Mouse (Mus musculus): ENCODE results near the gene Samd14.
A peak's percentile ranks its signal among the peaks of the same experiment; 100 is the strongest.

The Samd14 gene

DNA sequence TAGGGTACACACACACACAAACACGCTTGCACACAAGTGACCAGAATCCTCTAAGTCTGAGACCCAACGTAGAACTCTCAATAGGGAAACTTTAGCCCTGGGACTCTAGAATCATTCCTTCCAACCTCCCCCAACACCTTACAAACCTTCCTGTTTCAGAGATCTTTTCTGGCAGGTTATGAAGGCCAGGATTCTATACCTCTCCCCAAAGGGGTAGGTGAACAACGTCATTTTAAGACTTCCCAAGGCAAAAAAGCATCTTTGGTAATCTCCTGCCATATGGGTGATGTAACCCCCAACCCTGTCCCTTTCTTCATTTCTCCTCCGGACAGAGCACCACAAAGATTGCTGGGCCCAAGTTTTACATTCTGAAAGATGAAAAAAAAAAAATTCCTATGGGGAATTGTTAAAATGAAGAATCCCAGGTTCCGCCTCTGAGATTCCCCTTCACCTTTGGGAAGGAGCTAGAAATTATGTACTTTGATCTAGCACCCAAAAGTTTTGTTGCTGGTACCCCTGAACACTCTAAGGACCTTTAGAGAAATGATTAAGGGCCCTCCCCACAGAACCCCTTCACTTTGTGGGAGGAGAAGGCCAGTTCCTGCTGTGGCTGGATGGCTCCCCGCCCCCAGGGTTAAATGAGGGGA lies 19.5 kb upstream of the Samd14 start:
- no peak for DNase-seq

DNA sequence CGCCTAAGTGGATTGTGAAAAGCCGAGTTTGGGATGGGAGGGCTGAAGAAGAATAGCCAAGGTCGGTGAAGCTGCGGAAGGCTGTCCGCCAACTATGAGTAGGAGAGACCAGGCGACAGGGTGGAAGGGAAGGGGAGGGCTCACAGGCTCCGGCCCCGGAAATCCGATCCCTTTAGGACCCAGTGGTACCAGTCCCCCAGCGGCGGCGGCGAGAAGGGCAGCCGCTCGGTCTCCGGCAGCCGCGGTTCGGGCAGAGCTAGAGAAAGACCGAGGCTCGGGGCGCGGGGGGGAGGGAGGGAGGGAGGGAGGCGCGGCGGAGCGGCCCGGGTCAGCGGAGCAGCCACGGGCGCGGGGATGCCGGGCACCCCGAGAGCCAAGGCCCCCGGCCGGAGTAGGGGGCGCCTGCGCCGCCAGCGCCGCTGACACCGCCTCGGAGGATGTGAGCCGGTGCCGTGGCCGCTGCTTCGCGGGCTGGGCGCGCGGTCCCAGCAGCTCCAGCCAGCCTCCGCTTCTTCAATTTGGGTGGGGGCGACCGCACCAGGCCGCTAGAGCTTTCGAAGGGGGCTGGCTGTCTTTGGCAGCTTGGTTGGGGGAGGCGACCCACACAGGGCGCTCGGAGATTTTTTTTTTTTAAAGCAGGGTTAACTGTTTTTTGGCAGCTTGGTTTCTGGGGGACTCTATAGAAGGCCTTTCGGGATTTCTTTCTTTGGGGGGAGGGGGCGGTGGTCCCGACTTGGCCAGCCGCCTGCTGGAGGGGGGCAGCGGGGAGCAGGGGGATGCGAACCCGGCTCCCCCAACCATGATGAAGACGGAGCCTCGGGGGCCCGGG lies 18.7 kb upstream of the Samd14 start, which contains the start of gene Ppp1r9b:
TSS of gene Ppp1r9b (plus strand) at position 287 of the 829 bp plus-strand sequence.
- peak; percentile 89 for DNase-seq

DNA sequence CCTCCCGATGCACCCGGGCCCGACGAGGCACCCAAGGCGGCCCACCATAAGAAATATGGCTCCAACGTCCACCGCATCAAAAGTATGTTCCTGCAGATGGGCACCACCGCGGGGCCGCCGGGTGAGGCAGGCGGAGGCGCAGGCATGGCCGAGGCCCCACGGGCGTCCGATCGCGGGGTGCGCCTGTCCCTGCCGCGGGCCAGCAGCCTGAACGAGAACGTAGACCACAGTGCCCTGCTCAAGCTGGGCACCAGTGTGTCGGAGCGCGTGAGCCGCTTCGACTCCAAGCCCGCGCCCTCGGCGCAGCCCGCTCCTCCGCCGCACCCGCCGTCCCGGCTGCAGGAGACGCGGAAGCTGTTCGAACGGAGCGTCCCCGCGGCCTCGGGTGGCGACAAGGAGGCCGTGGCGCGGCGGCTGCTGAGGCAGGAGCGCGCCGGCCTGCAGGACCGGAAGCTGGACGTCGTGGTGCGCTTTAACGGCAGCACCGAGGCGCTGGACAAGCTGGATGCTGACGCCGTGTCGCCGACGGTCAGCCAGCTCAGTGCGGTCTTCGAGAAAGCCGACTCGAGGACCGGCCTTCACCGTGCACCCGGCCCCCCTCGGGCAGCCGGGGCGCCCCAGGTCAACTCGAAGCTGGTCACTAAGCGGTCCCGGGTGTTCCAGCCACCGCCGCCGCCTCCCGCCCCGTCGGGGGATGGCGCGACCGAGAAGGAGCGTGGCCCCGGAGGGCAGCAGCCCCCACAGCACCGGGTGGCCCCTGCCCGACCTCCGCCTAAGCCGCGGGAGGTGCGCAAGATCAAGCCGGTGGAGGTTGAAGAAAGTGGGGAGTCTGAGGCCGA lies 17.8 kb upstream of the Samd14 start:
- DNase-seq: peak; percentile 54

DNA sequence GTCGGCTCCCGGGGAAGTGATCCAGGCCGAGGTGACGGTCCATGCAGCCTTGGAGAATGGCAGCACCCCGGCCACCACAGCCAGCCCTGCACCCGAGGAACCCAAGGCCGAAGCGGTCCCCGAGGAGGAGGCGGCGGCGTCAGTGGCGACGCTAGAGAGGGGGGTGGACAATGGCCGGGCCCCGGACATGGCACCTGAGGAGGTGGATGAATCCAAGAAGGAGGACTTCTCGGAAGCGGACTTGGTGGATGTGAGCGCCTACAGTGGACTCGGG lies 17.3 kb upstream of the Samd14 start:
- DNase-seq: no peak

DNA sequence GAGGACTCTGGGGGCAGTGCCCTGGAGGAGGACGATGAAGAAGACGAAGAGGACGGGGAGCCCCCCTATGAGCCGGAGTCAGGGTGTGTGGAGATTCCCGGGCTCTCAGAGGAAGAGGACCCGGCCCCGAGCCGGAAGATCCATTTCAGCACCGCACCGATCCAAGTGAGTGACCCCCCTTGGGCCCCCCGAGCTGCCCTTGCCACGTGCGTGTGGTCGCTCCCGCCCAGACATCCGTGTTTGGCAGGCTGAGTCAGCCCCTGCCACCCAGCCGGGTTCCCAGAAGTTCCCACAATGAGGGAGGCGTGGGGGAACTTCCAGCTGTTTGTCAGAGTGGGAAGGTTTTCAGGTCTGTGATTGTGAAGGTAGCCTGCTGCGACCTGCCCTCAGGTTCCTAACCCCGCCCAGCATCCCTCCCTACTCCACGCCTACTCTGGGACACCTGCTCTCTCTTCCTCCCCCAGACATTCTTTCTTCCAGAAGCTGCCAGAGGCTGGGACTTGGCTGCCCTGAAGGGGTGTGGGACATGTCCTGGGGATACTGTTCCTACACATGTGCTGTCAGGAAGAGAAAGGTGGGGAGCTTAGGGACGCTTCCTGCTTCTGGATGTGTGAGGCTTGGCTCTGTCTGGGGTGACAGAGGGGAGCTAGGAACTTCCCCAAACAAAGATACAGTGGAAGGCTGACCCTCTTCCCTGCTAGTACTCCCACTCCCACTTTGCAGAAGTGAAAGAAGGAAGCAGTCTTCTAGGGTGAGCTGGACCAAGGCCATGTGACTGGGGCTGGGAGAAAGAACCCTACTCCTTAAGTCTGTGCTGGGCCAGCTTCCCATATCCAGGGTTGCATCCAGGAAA lies 16.7 kb upstream of the Samd14 start:
- DNase-seq: peak; percentile 47

DNA sequence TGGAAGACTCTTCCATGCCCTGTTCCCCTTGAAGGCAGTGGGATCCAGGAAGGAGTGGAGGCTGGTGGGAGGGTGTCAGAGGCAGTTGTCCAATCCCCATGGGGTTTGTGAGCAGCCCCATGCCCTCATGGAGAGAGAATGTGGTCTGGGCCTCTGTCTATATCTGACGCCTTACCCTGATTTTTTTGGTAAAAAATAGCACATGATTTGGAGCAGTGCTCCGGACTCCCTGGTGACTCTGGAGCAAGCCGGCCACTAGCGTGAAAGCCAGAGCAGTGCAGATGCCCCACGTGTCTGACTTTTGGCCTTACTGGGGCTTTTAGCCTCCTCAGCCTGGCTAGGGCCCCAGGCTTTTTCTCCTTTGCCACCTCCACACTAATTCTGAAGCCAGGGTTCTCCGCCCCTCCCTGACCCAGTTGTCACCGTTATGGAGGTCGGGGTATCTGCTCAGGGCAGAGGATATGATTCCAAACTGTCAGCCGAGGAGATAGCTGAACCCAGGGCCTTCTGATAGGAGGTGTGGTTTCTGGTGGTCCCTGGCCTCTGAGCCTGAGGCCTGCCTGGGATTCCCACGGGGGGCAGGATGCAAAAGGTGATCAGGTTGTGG lies 15.4 kb upstream of the Samd14 start:
- DNase-seq: peak; percentile 46

DNA sequence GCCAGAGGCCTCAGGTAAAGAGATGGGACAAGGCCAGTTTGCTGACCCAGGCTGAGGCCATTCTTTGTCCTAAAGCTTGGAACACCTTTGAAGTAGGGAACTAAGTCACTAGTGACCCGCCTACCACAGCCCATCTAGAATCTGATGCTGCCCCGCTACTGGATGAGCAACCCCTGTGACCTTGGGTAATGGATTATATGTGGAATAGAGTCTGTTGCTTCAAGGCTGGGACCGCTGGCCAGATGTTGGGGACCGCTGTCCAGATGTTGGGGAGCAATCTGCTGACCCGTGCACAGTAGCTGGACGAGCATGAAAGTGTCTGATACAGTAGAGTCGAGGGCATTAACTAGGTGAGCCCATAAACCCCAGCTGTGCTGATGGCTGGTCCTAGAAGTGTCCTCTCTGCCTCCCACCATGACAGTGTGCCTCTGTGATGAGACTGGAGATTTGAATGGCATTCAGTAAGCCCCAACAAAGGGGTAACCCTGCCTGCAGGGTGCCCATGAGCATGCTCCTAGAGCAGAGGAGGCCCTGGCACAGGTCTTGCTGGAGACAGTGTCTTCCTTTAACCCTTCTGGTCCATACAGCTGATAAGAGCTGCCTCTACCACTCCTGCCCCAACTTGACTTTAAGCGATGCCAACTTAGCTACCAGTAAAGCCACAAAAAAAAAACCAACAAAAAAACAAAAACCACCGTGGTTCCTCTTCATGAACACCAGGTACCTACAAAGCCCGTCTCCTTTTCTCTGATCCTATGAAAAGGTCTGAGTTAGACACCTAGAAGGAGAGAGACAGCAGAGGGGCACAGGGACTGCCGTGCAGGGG lies 14.5 kb upstream of the Samd14 start:
- no peak for DNase-seq

DNA sequence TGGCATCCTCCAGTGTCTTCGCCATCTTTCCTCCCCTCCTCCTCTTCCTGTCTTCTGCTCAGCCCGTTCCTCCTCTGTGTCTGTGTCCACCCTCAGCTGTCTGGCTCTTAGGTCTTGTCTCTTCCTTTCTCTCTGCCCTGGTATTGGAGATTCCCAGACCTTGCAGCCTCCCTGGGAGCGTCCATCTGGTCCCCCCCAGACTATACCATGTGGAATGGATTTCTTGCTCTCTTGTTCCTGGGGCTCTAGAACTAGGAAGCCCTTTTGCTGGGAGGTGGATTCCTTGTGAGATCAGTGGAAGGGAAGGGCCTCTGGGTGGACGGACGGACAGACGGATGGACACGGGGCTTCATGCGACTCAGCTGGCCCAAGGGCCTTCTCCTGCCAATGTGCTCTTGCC lies 13.6 kb upstream of the Samd14 start:
- DNase-seq: peak; percentile 37

DNA sequence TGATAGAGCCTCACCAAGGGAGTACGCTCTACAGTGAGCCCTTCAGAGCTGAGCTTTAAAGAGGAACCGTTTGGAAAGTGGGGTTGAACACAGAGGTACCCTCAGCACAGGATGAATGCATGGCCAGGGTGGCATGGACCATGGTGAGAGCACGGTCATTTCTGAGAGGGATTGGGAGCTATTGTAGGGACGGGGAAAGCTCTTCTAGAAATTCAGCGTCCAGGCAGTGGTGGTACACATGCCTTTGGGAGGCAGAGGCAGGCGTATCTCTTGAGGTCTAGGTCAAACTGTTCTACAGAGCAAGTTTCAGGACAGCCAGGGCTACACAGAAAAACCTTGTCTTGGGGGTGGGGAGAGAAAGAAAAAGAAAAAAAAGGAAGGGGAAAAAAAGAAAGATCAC lies 12.7 kb upstream of the Samd14 start:
- DNase-seq: no peak

DNA sequence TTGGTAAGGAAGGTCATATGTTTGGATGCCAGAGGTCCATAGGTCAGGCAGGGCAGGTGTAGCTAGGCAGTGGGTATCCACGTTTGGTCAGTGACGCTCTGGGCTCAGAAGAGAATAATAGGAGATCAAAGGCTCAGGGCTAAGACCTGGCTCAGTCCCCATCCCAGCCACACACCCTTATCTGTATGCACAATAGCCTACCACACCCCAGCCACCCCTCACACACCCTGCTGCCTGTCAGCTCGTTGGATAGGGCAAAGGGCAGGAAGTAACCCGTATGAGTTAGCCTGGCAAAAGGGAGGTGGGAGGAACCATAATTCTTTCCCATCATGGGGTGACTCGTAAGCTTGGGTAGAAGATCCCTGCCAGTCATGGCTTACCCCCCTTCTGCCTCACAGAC lies 12.1 kb upstream of the Samd14 start:
- DNase-seq: no peak

DNA sequence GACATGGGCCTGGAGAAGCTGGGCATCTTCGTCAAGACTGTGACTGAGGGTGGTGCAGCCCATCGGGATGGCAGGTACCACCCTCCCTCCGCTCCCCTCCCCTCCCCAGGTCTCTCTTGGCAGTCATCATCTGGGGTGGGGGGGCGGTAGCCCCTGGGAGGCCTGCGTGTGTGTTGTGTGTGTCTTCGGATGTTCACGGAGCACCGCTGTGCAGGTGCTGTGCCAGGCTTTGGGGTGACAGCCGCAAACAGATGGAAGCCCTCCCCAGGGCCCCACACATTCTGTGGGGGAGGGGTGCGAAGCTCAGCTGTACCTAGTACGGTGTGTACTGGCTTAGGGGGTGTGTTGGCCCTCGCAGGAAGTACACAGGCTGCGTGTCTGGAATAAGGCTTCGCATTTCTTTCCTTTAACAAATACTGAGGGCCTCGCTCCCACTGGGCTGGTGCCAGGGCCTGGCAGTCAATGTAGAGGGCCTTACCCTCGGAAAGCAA lies 11.6 kb upstream of the Samd14 start:
- peak; percentile 42 for DNase-seq

DNA sequence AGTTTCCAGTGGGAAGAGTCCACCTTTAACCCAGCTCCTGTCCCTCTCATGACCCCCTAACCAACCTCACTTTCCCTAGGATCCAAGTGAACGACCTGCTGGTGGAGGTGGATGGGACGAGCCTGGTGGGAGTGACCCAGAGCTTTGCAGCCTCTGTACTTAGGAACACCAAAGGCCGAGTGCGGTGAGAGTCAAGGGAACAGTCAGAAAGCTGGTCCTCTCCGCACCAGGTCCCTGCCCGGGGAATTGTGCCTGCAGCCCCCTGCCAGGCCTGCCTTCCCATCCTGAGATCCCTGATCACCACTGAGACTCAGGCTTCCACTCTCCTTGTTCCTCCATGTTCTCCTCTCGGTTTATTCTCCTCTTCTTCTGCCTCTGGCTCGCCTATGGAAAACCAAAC lies 9.6 kb upstream of the Samd14 start:
- no peak for DNase-seq

DNA sequence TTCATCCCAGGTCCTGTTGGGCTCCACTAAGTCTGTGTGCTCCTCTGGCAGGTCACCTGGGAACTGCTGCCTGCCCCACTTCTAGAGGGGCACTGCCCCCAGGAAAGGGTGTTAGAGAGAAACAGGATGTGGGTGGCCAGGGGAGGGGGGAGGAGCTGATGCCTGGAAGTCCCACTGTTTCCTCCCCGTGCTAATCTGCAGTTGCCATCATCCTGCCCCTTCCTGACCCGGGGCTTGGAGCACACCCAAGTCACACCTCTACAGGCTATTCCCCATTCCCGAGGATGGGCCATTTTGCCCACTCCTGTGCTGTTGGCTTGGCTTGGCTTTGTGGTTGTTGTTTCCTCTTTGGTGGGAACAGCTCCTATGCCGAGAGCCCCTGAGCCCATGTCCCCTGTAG lies 9.1 kb upstream of the Samd14 start:
- peak; percentile 48 for DNase-seq

DNA sequence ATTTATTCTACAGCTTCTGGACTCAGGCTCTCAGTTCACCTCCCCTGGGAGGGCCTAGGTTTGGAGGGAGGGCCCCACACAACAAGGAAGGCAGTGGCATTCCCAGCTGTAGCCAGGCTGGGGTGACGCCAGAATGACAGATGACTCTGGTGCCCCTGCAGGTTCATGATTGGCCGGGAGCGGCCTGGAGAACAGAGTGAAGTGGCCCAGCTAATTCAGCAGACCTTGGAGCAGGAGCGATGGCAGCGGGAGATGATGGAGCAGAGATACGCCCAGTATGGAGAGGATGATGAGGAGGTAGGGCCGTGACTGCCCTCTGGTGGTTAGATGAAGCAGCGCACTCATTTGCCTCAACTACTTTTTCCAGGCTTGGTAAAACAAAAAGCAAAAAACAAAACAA lies 8.6 kb upstream of the Samd14 start:
- DNase-seq: peak; percentile 90

DNA sequence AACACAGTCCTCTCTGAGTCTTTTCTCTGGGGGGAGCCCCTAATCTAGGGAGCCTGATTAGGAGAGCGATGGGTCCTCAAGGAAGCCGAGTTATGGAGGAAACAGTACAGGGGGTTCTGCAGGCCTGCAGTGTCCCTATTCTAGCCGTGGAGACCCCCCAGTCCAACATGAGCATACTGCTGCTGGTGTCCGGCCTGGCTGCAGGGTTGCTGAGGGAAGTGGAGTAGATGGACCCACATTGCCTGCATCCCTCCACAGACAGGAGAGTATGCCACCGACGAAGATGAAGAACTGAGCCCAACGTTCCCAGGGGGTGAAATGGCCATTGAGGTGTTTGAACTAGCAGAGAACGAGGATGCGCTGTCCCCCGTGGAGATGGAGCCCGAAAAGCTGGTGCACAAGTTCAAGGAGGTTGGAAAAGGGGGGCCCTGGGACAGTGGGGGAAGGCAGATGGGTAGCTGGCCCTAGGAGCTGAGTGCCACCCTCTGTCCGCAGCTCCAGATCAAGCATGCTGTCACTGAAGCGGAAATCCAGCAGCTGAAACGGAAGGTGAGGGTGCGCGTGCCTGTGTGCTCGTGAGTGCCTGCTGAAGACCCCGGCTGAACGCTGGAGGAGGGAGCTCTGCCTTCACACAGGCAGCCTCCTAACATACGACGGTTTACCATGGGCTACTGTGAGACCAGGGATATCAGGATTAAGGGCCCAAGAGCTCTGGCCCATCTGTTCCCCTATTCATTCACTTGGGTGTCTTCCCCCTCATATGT lies 7.9 kb upstream of the Samd14 start:
- peak; percentile 37 for DNase-seq

DNA sequence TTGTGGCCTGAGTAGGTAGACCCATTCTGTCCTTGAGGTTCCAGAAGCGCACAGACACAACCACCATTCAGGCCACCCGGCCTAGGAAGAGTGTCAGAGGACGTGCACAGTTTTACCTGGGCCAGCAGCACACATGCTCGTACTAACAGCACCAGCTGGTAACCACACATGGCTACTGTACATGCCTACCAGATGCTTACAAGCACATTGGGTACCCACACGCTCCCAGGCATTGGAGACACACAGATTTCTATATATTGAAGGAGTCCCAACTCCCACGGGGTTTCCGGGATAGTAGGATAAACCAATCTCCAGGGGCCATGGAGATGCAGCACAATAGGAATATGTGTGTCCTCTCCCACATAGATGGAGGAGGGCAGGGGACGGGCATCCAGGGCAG lies 7.0 kb upstream of the Samd14 start:
- DNase-seq: no peak

DNA sequence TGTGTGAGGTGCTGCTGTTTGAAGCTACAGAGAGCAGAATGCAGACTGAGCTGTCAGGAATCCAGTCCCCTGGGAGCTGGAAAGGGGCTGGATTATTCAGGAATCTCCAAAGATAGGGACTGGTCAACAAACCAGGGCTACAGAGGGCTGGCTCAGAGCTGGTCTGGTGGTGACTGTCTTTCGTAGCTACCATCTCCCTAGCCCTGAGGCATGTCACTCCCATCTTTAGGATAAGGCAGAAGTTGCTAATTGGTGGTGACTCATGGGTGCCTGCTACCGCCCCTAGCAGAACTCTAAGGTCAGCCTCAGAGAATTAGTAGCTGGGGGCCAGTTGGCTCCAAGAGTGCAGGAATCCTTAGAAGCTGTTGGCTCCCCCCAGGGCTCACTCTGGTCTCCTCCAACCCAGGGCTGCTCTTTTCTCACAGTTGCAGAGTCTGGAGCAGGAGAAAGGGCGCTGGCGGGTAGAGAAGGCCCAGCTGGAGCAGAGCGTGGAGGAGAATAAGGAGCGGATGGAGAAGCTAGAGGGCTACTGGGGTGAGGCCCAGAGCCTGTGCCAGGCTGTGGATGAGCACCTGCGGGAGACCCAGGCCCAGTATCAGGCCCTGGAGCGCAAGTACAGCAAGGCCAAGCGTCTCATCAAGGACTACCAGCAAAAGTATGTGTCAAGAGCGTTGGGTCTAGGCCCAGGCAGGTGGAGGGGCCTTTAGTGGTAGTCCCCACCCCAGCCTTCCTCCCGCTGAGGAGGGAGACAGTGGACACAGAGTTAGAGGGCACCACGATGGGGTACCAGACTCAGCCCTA lies 5.3 kb upstream of the Samd14 start:
- DNase-seq: no peak

DNA sequence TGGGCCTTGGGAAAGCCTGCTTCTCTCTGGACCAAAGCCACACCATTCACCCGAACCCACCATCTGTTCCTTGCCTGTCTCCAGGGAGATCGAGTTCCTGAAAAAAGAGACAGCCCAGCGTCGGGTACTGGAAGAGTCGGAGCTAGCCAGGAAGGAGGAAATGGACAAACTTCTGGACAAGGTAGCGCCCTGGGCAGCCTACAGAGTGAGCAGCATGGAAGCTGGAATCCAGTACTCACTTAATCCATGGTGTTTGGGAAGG lies 4.8 kb upstream of the Samd14 start:
- DNase-seq: peak; percentile 37

DNA sequence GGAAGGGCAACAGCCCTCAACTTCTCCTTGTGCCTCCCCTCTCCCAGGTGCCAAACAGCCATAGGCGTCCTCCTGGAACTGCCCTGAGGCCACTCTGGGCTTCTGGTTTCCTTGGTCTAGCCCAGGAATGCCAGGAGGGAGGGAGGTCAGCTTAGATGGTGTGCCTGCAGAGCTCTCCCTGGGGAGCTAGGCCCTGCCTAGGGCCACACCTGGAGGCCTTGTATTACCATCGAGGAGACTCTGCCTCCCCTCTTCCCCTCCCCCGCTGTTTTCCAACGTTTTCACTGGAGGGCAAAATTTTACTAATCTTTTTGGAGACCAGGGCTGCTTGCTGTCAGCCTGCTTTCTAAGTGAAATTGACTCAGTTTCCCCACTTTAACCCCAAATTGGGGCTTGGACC lies 3.6 kb upstream of the Samd14 start:
- DNase-seq: no peak

Measured in cerebellum, adult 11 months (tissue).